Mouse (Mus musculus) neural tube, embryonic 12.5 days (tissue): ENCODE measurements around the gene Tdrd7. TPM values are rescaled to one million over a fixed set of nuclear protein-coding genes. Genes with fewer than 3 reads are reported as not detected.
A peak's percentile ranks its signal among the peaks of the same experiment; 100 is the strongest.

ENCODE experiments used
- ATAC-seq: fragments of 200-750 bp; cut with Nextera tagmentation; 2 replicates; pipeline ENCODE4 v1.8.0; 2017; ENCODE audit warnings: low read depth, mild to moderate bottlenecking, moderate TSS enrichment, moderate library complexity; ENCODE audit not compliant: low FRiP score
- H3K27ac ChIP-seq: fragments of 300-500 bp; sonication (generic); 2 replicates; pipeline ENCODE4 v1.5.1; 2016
- H3K27me3 ChIP-seq: fragments of 300-500 bp; sonication (generic); replicated peaks from 2 replicates; pipeline ENCODE4 v1.6.1; 2016; ENCODE audit warnings: mild to moderate bottlenecking
- H3K36me3 ChIP-seq: fragments of 300-500 bp; sonication (generic); 2 replicates; pipeline ENCODE4 v1.6.1; 2016; ENCODE audit warnings: mild to moderate bottlenecking
- H3K4me1 ChIP-seq: fragments of 300-500 bp; sonication (generic); 2 replicates; pipeline ENCODE4 v1.6.1; 2016
- H3K4me2 ChIP-seq: fragments of 300-500 bp; sonication (generic); replicated peaks from 2 replicates; pipeline ENCODE4 v1.6.1; 2016; ENCODE audit warnings: mild to moderate bottlenecking
- H3K4me3 ChIP-seq: fragments of 300-500 bp; sonication (generic); 2 replicates; pipeline ENCODE4 v1.5.1; 2016
- H3K9ac ChIP-seq: fragments of 300-500 bp; sonication (generic); 2 replicates; pipeline ENCODE4 v1.6.1; 2016; ENCODE audit warnings: mild to moderate bottlenecking
- H3K9me3 ChIP-seq: fragments of 300-500 bp; sonication (generic); 2 replicates; pipeline ENCODE4 v1.6.1; 2016; ENCODE audit warnings: mild to moderate bottlenecking
- WGBS: fragments of 180-500 bp; shearing (Covaris S2); methylation state at CpG from one replicate; pipeline ENCODE4 v1.1.7; 2016; 5-methylcytosine and 5-hydroxymethylcytosine counted together
- polyA plus RNA-seq: library from polyadenylated mRNA; unstranded; fragments of >200 nt; fragmentation: Nextera tagmentation; extraction: Ambion mirVana; gene quantifications from 2 replicates; pipeline ENCODE4 v1.2.1, GENCODE M21; 2016

Tdrd7 gene
- 18.6 and 19.6 TPM in 2 replicates for polyA plus RNA-seq

DNA sequence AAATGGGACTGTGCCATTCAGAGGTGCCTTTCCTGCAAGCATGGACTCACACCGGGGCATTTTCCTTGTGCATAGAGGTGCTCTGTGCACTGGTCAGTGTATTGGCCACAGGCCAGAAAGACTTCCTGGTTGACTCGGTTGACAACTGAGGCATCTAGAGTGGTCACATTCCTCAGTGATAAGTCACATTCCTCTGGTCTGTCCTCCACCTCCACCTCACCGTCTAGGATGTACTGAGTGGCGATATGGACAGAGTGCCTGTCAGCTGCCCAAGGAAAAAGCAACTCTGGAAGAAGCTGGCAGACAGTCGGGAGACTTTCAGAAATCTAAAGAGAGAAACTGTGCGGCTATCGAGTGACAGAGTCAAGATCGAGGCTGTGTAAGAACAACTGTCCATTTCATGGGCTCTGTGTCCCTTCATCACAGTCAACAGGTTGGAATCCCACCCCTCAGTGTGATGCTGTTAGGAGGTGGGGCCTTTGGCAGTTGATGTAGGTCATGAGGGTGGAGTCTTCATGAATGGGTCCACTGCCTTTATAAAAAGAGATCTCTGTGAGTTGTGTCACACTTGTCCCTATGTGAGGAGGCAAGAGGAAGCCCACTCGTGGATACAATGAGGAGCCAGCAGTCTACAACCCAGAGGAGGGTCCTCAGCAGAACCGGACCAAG lies at the start of gene Tdrd7:
Gene Tdrd7, plus strand, starts transcription at position 564 of the 669 bp plus-strand sequence.
- Histone ChIP-seq H3K9me3 (no peaks in the 10 kb centered on the region), H3K9ac (no peak within 1 kb of the TSS), H3K27ac (no peak within 1 kb of the TSS), H3K4me2 (0 out of 2 replicates have a peak within 1 kb of the TSS, but pooled peaks have one; percentile 14), H3K36me3 (no peaks in the 10 kb centered on the region), H3K27me3 (no peaks in the 10 kb centered on the region), H3K4me1 (peaks cover 13% of the 10 kb centered on the region; the same call in 1 of the 2 replicates), H3K4me3 (no peak within 1 kb of the TSS)
- ATAC-seq, result no peak
- WGBS, result 84% methylated on average over 10 of the region's 10 CpGs

DNA sequence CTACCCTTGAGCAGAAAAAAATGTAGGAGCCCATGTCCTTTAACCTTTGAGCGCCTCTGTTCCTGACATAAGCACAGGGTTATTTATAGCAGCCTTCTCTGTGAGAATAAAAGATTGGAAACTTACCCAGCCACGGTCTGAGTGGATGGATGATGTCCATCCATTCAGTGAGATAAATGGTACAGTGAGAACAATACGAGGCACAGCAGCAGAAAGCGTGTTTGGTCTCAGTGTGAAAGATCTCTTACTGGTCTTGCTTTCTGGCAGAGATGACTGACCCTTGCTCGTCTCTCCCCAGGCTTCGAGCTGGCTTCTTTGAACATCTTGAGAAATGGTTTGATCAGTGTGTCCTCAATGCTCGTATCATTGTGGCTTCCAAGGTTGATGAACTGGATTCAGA lies 48.0 kb upstream of the Tdrd7 start:
- ATAC-seq, result no peak
- 37% methylated on average over 7 of the region's 7 CpGs for WGBS

DNA sequence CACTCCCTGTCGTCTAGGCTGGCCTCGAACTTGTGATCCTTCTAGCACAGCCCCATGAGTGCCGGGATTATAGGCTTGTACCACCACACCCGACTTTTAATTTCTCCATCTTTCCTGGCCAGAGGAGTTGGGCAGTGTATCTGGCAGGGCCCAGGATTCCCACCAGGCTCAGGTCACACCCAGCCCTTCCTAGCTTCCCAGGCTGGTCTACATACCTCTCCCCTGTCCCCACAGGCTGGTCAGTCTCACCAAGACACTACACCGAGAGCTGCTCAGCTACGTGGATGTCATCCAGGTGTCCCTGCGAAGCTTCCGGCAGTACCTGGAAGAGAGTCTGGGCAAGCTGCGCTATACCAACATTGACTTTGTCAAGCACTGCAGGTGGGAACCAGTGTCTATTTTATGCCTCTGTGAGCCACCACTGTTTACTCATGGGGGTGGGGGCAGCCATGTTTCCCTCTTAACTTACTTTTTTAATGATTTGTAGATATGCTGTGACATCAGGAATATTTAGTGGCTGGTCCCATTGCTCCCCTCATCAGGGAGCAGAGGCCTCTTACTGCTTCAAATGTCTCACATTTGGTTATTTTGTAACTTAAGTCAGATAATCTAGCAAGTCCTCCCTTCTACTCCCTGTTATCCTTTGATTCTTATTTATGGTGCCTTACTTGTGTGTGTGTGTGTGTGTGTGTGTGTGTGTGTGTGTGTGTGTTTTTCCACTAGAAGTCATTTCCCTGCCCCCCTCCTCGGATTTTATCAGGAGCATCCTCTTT lies 43.3 kb upstream of the Tdrd7 start:
- Histone ChIP-seq H3K9me3 (no peaks in the 10 kb centered on the region), H3K27me3 (no peaks in the 10 kb centered on the region), H3K4me3 (no peak overlapping the region), H3K36me3 (no peaks in the 10 kb centered on the region), H3K9ac (no peak overlapping the region), H3K4me2 (no peak overlapping the region), H3K4me1 (no peaks in the 10 kb centered on the region), H3K27ac (no peak overlapping the region)
- WGBS, result 89% methylated on average over 10 of the region's 10 CpGs
- no peak for ATAC-seq

More for the DNA sequence above, 48.0 kb upstream of the Tdrd7 start:
- H3K36me3 ChIP-seq, result no peaks in the 10 kb centered on the region
- H3K4me3 ChIP-seq, result no peak overlapping the region
- H3K9me3 ChIP-seq, result 0 out of 2 replicates have a peak, but pooled peaks cover 3% of the 10 kb centered on the region
- H3K4me1 ChIP-seq, result no peaks in the 10 kb centered on the region
- H3K9ac ChIP-seq, result no peak overlapping the region
- H3K4me2 ChIP-seq, result no peak overlapping the region
- H3K27ac ChIP-seq, result no peak overlapping the region
- no peaks in the 10 kb centered on the region for H3K27me3 ChIP-seq

DNA sequence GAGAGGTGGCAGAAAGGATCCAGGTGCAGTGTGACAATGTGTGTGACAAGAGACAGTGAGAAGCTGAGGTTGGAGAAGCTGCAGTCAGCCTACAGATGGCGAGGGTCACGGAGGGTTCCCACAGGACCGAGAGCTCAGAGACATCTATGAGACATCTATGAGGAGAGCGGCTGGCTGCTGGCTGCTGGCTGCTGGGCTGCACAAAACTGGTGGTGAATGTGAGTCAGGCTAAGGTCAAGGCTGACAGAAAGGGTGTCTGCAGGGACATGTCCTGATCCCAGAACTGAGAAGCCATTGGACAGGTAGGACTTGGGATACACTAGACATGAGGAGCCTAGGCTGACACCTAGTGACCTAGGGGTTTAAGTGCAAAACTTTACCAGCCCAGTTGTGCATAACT lies 41.1 kb upstream of the Tdrd7 start:
- no peaks in the 10 kb centered on the region for H3K4me1 ChIP-seq
- no peak for ATAC-seq
- no peak overlapping the region for H3K27ac ChIP-seq
- H3K9ac ChIP-seq, result no peak overlapping the region
- no peaks in the 10 kb centered on the region for H3K9me3 ChIP-seq
- H3K4me3 ChIP-seq, result no peak overlapping the region
- H3K36me3 ChIP-seq, result no peaks in the 10 kb centered on the region
- 88% methylated on average over 4 of the region's 4 CpGs for WGBS
- no peak overlapping the region for H3K4me2 ChIP-seq
- no peaks in the 10 kb centered on the region for H3K27me3 ChIP-seq

DNA sequence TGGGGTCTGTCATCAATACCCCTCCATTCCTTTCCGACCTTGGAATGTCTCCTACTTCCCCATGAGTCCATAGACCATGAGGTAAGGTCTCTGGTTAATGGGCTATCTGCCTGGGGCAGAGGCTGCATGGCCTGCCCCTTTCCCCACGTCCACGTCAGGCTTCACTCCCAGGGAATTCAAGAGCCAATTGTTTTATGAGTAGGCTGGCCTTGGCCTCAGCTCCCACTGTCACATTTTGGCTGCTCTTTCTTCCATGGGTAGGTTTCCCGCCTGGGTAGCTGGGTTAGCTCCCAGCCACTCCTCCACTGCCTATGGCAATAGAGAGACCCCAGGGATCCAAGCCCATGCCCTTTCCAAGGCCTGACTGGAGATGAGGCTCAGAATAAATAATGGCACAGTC lies 36.6 kb upstream of the Tdrd7 start:
- H3K9me3 ChIP-seq, result no peaks in the 10 kb centered on the region
- no peak overlapping the region for H3K4me2 ChIP-seq
- no peak for ATAC-seq
- no peaks in the 10 kb centered on the region for H3K36me3 ChIP-seq
- no peak overlapping the region for H3K27ac ChIP-seq
- no peak overlapping the region for H3K4me3 ChIP-seq
- no peaks in the 10 kb centered on the region for H3K27me3 ChIP-seq
- 63% methylated on average over 4 of the region's 4 CpGs for WGBS
- H3K9ac ChIP-seq, result no peak overlapping the region
- H3K4me1 ChIP-seq, result no peaks in the 10 kb centered on the region

DNA sequence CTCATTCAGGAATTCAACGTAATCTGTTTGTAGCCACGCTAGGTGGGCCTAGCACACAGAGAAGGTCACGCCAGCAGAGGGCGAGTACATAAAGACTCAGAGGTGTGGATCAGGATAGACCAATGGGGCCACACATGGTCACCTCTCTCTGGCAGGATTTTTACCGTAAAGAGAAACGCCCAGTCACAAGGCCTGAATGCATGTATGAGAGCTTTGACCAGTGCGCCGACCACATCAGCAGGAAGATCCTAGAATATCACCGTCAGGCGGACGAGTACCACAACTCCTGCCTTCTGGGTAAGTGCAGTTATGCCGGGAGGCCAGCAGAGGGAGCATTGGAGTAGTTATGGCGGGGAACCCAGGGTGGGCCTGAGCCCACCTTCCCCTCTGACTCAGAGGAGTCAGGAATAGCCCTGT lies 23.5 kb upstream of the Tdrd7 start:
- H3K27me3 ChIP-seq, result no peaks in the 10 kb centered on the region
- H3K4me3 ChIP-seq, result no peak overlapping the region
- H3K4me1 ChIP-seq, result no peaks in the 10 kb centered on the region
- no peak overlapping the region for H3K9ac ChIP-seq
- no peak overlapping the region for H3K4me2 ChIP-seq
- ATAC-seq, result no peak
- H3K36me3 ChIP-seq, result no peaks in the 10 kb centered on the region
- WGBS, result 33% methylated on average over 13 of the region's 13 CpGs
- H3K9me3 ChIP-seq, result no peaks in the 10 kb centered on the region
- no peak overlapping the region for H3K27ac ChIP-seq

DNA sequence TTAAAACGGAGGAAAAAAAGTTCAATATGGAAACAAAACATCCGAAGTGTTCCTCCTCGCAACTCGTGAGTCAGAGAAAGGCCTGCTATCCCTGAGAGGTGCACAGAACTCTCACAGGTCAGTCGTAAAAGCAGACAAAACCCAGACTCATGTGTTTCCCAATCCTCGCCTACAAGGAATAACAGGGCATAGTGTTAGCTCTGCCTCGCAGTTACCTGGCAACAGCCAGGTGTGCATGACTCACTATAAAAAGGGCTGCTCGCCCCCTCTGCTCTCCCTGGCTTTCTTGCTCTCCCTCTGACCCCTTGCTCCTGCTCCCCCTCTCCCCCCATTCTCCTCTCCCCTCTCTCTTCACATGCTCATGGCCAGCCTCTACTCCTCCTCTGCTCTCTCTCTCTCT lies 17.4 kb upstream of the Tdrd7 start:
- no peak for ATAC-seq
- WGBS, result 81% methylated on average over 8 of the region's 8 CpGs
- Histone ChIP-seq H3K9ac (no peak overlapping the region), H3K4me3 (no peak overlapping the region), H3K4me2 (no peak overlapping the region), H3K4me1 (no peaks in the 10 kb centered on the region), H3K9me3 (no peaks in the 10 kb centered on the region), H3K27ac (no peak overlapping the region), H3K36me3 (no peaks in the 10 kb centered on the region), H3K27me3 (no peaks in the 10 kb centered on the region)

DNA sequence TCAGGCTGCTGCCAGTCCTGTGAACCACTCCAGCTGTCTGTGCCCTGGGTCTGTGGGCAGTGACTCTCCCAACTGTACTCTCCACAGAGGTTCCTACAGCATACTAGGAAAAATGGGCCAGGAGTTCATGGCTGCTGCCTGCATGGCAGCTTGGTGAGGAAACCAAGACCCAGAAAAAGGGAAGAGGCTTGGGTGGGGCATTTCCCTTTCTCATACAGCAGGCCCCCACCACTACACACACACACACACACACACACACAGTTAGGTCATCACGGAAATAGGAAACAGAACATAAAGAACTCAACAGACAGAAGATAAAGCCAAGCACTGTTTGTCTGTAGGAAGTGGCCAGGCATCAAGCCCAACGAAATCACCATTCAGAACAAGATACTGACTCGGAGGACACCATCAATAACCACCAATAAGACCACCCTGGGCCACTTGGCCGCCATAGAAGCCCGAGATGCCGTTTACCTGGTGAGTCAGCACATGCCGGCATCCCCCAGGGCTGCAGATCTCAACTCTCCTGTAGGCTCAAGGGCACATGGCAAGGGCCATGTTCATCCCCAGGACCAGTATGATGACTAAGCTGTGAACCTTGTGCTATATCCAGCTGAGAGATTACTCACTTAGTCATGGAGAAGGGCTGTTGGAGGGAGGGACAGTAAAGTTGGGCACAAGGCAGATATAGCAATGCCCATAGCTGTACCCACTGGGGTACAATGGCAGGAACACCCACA lies 15.9 kb upstream of the Tdrd7 start:
- Histone ChIP-seq H3K36me3 (no peaks in the 10 kb centered on the region), H3K9ac (no peak overlapping the region), H3K27ac (no peak overlapping the region), H3K4me1 (no peaks in the 10 kb centered on the region), H3K9me3 (no peaks in the 10 kb centered on the region), H3K27me3 (no peaks in the 10 kb centered on the region), H3K4me3 (no peak overlapping the region), H3K4me2 (no peak overlapping the region)
- ATAC-seq, result no peak
- 80% methylated on average over 7 of the region's 7 CpGs for WGBS

DNA sequence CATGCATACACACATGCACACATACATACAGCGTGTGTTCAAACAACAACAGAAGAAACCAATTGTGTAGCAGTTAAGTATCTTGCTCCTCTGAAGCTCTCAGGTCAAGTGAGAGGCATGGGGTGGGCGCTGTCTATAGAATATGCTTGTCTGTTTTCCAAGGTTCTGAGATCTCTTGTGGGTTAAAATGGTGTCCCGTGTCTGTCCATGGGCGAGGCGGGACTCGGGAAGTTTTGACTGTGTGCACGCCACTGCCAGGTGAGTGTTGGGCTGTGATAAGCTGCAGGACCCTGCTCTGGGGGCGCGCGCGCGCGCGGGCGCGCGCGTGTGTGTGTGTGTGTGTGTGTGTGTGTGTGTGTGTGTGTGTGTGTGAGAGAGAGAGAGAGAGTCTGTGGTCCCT lies 13.3 kb upstream of the Tdrd7 start:
- Histone ChIP-seq H3K9ac (no peak overlapping the region), H3K4me2 (no peak overlapping the region), H3K36me3 (no peaks in the 10 kb centered on the region), H3K4me1 (no peaks in the 10 kb centered on the region), H3K27ac (no peak overlapping the region), H3K9me3 (no peaks in the 10 kb centered on the region), H3K27me3 (no peaks in the 10 kb centered on the region), H3K4me3 (no peak overlapping the region)
- no peak for ATAC-seq
- 97% methylated on average over 16 of the region's 18 CpGs for WGBS

DNA sequence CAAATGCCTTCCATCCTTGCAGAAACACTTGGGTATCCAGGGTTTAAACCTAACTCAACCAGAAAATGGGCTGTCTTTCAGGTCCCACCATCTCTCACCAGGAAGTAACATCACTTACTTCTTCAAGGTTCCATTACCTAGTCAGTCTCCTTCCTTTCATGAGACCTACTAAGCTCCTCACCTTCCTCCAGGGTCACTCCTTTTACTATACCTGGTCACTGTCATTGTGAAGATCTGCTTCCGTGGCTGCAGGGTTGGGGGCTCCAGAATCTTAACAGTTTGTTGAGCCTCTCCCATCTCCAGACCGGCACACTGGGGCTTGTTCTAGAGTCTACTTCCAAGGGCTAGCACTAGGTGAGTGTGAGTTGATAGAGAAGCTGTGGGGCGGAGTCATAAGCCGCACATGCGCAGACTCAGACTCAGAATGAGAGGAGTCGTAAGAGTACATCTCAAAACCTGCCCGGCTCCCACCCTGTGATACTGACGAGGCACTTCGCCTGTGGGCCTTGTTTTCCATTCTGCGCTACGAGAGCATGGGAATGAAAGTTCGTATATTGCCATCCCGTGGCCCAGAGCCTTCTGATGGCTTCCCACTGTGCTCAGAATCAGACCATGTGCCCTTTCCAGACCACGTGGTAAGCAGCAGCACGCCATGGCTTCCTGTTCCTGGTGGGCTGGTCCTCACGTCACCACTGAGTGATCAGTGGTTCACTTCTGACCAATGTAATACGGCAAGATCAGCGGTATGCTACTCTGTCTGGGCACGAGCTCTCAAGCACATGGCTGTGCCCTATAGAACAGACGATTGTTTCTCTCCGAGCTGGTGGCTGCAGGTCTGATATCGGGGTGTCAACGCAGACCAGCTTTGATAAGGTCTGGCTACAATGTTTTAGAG lies 11.9 kb upstream of the Tdrd7 start:
- 91% methylated on average over 23 of the region's 23 CpGs for WGBS
- Histone ChIP-seq H3K4me3 (no peak overlapping the region), H3K27ac (no peak overlapping the region), H3K4me1 (no peaks in the 10 kb centered on the region), H3K4me2 (no peak overlapping the region), H3K27me3 (no peaks in the 10 kb centered on the region), H3K36me3 (no peaks in the 10 kb centered on the region), H3K9ac (no peak overlapping the region), H3K9me3 (no peaks in the 10 kb centered on the region)
- no peak for ATAC-seq

DNA sequence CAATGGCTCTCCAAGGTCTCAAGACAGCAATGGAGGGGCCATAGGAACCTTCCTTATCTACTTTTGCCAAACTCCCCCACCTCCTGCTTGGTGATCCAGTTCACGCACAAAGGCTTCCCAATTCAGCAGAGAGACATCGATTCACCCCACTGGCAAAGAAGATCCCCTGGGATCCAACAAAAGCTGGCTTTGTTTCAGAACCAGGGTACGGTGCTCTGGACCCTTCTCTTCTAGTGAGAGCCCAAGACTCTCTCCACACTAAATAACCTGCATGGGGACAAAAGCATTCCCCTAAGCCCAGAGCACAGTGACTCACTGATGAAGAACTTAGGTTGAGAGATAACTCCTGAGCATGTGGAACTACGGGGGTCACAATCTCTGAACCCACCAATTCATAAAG lies 9.9 kb upstream of the Tdrd7 start:
- 86% methylated on average over 4 of the region's 4 CpGs for WGBS
- no peak overlapping the region for H3K4me2 ChIP-seq
- H3K9ac ChIP-seq, result no peak overlapping the region
- no peak overlapping the region for H3K4me3 ChIP-seq
- H3K27me3 ChIP-seq, result no peaks in the 10 kb centered on the region
- no peak for ATAC-seq
- no peaks in the 10 kb centered on the region for H3K4me1 ChIP-seq
- H3K27ac ChIP-seq, result no peak overlapping the region
- no peaks in the 10 kb centered on the region for H3K36me3 ChIP-seq
- H3K9me3 ChIP-seq, result no peaks in the 10 kb centered on the region
